Mouse (Mus musculus) testis, postnatal 10 days (tissue): ENCODE results near the gene Mn1.

Source experiments
- DNase-seq: peaks from one replicate; pipeline ENCODE4 v3.0.0; 2021; ENCODE audit warnings: low spot score

Mn1 gene

DNA sequence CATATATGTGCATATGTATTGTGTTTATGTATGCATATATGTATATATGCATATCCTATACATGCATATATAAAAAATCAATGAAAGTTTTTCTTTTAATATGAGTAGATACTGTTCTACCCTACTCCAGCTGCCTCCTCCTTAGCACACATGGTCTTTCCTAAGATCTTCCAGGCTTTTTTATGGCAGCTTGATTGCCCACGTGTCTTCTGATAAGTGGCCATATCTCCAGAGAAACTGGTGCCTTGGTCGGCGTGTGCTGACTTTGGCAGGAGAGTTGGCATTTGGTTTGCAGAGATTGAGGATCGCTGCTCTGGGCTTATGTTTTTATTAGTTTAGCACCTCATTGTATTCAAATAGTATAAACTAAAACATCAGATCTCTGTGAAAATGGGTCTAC lies 68.7 kb downstream of the Mn1 start:
- no peak for DNase-seq

DNA sequence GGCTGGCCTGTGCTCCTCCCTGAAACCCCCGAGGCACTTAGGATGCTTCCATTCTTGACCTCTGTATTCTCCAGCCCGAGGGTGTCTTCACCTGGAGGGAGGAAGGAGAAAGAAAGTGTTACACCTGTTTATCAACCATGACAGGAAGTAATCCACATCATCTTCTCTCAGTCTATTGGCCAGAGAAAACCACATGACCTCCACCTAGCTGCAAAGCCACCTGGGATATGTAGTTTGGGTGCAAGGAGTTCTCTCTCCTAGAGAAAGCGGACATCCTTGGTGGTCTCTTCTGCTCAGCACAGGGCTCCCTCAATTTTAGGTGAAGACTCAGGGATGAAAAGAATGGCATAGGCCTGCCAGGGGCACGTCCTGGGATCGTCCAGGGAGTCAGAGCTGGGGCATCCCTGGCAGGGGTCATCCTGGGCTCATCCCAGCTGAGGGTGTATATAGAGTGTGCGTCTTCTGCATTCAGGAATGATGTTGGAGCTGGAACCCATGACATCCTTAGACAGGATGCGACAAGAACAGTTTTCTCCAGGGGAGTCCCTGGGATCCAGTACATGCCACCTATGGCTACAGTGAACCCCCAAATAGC lies 72.0 kb downstream of the Mn1 start:
- DNase-seq: no peak

DNA sequence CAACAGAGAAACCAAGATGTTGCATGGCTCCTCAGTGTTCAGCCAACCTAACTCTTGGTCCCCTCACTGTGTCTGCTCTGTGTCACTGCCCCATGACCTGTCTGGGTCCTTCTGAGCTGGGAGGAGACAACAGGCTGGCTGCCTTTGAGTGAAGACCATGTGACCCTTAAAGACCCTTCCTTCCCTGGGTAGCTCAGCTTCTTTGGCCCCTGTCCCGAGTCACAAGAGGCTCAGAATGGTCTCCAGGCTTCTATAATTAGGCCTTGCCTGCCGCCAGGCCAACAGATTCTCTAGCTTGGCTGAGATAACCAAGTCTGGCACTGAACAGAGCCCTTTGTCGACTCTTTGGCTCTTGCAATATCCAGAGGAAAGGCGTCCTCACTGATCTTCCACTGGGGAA lies 73.4 kb downstream of the Mn1 start:
- no peak for DNase-seq

DNA sequence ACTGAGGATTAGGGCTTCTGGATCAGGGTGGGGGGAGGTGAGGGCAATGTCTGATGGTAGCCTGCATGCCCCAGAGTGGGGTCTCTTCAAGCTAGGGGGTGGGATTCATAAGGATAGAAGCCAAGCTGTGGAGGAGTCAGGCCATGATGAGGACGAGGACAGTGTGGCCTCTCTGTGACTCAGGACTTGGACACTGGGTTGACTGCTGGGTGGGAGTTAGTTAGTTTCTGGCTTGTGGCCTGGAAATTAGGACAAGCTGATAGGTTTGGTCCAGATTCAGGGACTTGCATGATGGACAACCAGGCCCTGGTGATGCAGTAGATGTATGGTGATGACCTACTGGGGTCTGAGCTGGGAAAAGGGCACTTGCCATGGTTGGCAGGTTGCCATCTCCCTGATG lies 74.3 kb downstream of the Mn1 start:
- no peak for DNase-seq

DNA sequence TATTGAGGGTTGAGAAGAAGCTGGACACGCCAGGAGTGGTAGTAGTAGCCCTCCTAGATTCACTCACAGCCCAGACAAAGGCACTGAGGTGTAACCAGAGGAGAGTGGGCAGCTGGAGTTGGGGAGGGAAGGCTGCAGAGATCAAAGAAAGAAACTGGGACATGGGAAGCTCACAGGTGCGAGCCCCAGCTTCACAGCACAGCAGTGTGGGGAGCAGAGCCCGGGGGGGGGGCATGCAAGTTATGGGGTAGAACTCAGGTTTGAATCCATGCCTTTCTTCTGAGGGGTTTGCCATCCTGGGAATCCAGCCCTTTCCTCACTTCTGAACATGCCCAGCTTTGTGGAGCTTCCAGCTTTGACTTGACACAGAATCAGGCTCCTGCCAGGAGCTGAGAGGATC lies 82.9 kb downstream of the Mn1 start:
- no peak for DNase-seq

DNA sequence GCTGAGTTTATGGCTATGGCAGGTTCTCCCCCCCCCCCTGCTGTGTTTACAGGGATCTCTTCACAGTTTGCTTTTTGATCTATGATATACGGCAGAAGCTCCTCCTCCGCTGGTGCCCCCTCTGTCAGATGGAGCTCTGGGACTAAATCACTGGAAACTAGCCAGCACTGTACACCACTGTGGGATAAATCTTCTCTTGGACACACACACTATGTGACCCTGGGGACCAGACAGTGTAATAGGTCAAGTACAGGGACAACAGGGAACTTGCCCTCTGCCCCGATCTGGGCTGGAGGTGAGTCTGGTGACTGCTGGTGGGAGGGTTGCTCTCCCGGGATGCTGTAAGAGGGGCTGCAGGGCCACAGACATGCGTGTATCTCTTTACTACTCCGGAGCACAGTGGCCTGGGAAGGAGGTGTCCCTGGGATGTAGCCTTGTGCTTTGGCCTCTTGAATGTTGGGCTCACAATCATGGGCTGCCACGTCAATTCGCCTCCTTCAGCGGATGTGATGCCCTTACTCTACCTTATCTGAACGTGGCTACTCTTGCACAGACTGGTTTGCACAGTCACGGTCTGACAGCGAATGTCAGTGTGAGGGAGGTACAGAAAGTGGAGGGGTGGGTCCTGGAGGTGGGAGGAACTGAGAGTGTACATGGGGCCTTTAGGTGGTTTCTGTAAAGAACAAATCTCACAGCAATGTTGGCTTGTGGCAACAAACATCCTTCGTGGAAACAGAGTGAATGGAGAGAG lies 84.7 kb downstream of the Mn1 start:
- no peak for DNase-seq

DNA sequence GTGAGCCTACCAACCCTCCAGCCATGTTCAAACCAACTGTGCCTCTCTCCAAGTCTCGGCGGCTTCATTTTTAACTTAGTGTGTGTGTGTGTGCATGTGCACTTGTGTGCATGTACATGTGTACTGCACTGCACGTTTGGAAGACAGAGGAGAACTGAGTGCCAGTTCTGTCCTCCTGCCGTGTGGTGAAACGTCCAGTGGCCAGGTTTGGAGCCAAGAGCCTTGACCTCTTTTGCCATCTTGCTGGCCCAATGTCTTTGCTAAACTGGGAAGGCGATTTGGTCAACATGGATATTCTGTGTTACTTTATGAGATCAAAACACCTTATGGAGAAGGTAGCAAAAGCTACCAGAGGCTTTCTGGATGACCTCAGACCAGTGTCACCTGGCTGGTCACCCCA lies 88.1 kb downstream of the Mn1 start:
- no peak for DNase-seq

GRCm38 (mm10) chr5:111505824-111506223 lies 88.7 kb downstream of the Mn1 start:
- no peak for DNase-seq

GRCm38 (mm10) chr5:111506410-111506809 lies 89.2 kb downstream of the Mn1 start:
- DNase-seq: no peak
